Mouse (Mus musculus) ES-Bruce4 (cell line): Measurements from ENCODE around the gene Gm4131. TPM values are rescaled to one million over a fixed set of nuclear protein-coding genes. Genes with fewer than 3 reads are reported as not detected.

Source experiments
- H3K27ac ChIP-seq: 2 replicates; pipeline ENCODE4 v1.5.1; 2012; ENCODE audit warnings: low read length, inconsistent platforms; ENCODE audit not compliant: insufficient read depth
- H3K27me3 ChIP-seq: 2 replicates; pipeline ENCODE4 v1.6.1; 2012; ENCODE audit warnings: mild to moderate bottlenecking, low read length, inconsistent platforms; ENCODE audit not compliant: control insufficient read depth, poor library complexity, insufficient read depth, severe bottlenecking
- H3K36me3 ChIP-seq: 2 replicates; pipeline ENCODE4 v1.6.1; 2012; ENCODE audit warnings: inconsistent platforms, mild to moderate bottlenecking, low read length, moderate library complexity; ENCODE audit not compliant: control insufficient read depth, poor library complexity, insufficient read depth, severe bottlenecking
- H3K4me1 ChIP-seq: one replicate; pipeline ENCODE4 v1.8.1; 2011; ENCODE audit warnings: low read length; ENCODE audit not compliant: control insufficient read depth, insufficient read depth
- H3K4me3 ChIP-seq: 2 replicates; pipeline ENCODE4 v1.5.1; 2011; ENCODE audit warnings: low read depth, mild to moderate bottlenecking, low read length
- H3K9ac ChIP-seq: 2 replicates; pipeline ENCODE4 v1.6.1; 2012; ENCODE audit warnings: low read depth, mild to moderate bottlenecking, inconsistent platforms; ENCODE audit not compliant: poor library complexity, severe bottlenecking
- H3K9me3 ChIP-seq: replicated peaks from 2 replicates; pipeline ENCODE4 v1.6.1; 2012; ENCODE audit warnings: mild to moderate bottlenecking, low read length, inconsistent platforms; ENCODE audit not compliant: control insufficient read depth, poor library complexity, insufficient read depth, severe bottlenecking
- CTCF ChIP-seq: IDR thresholded peaks from one replicate; pipeline ENCODE4 v1.8.1; 2011; ENCODE audit warnings: low read depth, low read length
- EP300 ChIP-seq: IDR thresholded peaks from 2 replicates; pipeline ENCODE4 v1.6.1; 2011; ENCODE audit warnings: low read depth, low read length; ENCODE audit not compliant: insufficient read depth
- POLR2A ChIP-seq: IDR thresholded peaks from one replicate; pipeline ENCODE4 v1.8.1; 2011; ENCODE audit warnings: low read length; ENCODE audit not compliant: insufficient read depth
- polyA plus RNA-seq: library from polyadenylated mRNA; stranded (reverse); fragments of >200 nt; gene quantifications from 2 replicates; pipeline ENCODE4 v1.2.4, GENCODE M21; 2011; ENCODE audit warnings: low read depth; ENCODE audit not compliant: missing spikeins, insufficient read depth, insufficient read length

The Gm4131 gene
- polyA plus RNA-seq, 1 experiment: not detected

- no peak overlapping the region for H3K4me3 ChIP-seq
- H3K27ac ChIP-seq: no peak overlapping the region
- H3K4me1 ChIP-seq: no peaks in the 10 kb centered on the region
- TF ChIP-seq EP300: 0 out of 2 replicates have a peak, but pooled peaks have one; percentile 41
- TF ChIP-seq CTCF: no peak
- H3K9me3 ChIP-seq: no peaks in the 10 kb centered on the region
- no peaks in the 10 kb centered on the region for H3K36me3 ChIP-seq
- no peak overlapping the region for H3K9ac ChIP-seq
- H3K27me3 ChIP-seq: no peaks in the 10 kb centered on the region
Measured at GRCm38 (mm10) chr14:62425277-62425691, 141.4 kb downstream of the Gm4131 start.

GRCm38 (mm10) chr14:62422265-62422664 is 144.5 kb downstream of the Gm4131 start:
- Histone ChIP-seq H3K27ac (no peak overlapping the region), H3K36me3 (no peaks in the 10 kb centered on the region), H3K4me1 (no peaks in the 10 kb centered on the region), H3K9ac (no peak overlapping the region), H3K9me3 (no peaks in the 10 kb centered on the region), H3K27me3 (no peaks in the 10 kb centered on the region), H3K4me3 (no peak overlapping the region)
- no peak for TF ChIP-seq POLR2A
- TF ChIP-seq CTCF: no peak
- no peak for TF ChIP-seq EP300

- Histone ChIP-seq H3K27ac (no peak overlapping the region), H3K4me3 (no peak overlapping the region), H3K9ac (no peak overlapping the region), H3K9me3 (no peaks in the 10 kb centered on the region), H3K4me1 (no peaks in the 10 kb centered on the region), H3K27me3 (no peaks in the 10 kb centered on the region; the same call in 1 of the 2 replicates), H3K36me3 (no peaks in the 10 kb centered on the region)
- TF ChIP-seq EP300: no peak
- no peak for TF ChIP-seq CTCF
Measured at GRCm38 (mm10) chr14:62417501-62417900, 149.2 kb downstream of the Gm4131 start.

- Histone ChIP-seq H3K9me3 (no peaks in the 10 kb centered on the region), H3K36me3 (no peaks in the 10 kb centered on the region), H3K27me3 (no peaks in the 10 kb centered on the region; the same call in 1 of the 2 replicates), H3K27ac (no peak overlapping the region), H3K4me3 (no peak overlapping the region), H3K9ac (no peak overlapping the region), H3K4me1 (no peaks in the 10 kb centered on the region)
- no peak for TF ChIP-seq EP300
- TF ChIP-seq POLR2A: no peak
- no peak for TF ChIP-seq CTCF
Measured at GRCm38 (mm10) chr14:62416742-62417134, 150.0 kb downstream of the Gm4131 start.

GRCm38 (mm10) chr14:62416007-62416741 is 150.5 kb downstream of the Gm4131 start:
- Histone ChIP-seq H3K4me3 (no peak overlapping the region), H3K27me3 (no peaks in the 10 kb centered on the region; the same call in 1 of the 2 replicates), H3K27ac (no peak overlapping the region), H3K9ac (no peak overlapping the region), H3K36me3 (no peaks in the 10 kb centered on the region), H3K9me3 (no peaks in the 10 kb centered on the region), H3K4me1 (no peaks in the 10 kb centered on the region)
- TF ChIP-seq POLR2A: no peak
- no peak for TF ChIP-seq EP300
- no peak for TF ChIP-seq CTCF

Other genes with a start within 250 kb of the Gm4131 start
- not detected in 2 replicates for gene Gucy1b2, start 110.6 kb downstream of the Gm4131 start, polyA plus RNA-seq
- gene Fam124a, start 11.2 kb downstream of the Gm4131 start, polyA plus RNA-seq: 1.4 and 1.5 TPM in 2 replicates
- gene Serpine3, start 96.7 kb upstream of the Gm4131 start, polyA plus RNA-seq: not detected in 2 replicates
- gene Ints6, start 194.2 kb upstream of the Gm4131 start, polyA plus RNA-seq: 46.3 and 48.4 TPM in 2 replicates